Mouse (Mus musculus): ENCODE measurements around the gene Rab43.
"Not testable (repeated sequence)": the region's sequence is repeated elsewhere in the genome, so short reads cannot be mapped to it uniquely, and the experiment has no call there.

The Rab43 gene

DNA sequence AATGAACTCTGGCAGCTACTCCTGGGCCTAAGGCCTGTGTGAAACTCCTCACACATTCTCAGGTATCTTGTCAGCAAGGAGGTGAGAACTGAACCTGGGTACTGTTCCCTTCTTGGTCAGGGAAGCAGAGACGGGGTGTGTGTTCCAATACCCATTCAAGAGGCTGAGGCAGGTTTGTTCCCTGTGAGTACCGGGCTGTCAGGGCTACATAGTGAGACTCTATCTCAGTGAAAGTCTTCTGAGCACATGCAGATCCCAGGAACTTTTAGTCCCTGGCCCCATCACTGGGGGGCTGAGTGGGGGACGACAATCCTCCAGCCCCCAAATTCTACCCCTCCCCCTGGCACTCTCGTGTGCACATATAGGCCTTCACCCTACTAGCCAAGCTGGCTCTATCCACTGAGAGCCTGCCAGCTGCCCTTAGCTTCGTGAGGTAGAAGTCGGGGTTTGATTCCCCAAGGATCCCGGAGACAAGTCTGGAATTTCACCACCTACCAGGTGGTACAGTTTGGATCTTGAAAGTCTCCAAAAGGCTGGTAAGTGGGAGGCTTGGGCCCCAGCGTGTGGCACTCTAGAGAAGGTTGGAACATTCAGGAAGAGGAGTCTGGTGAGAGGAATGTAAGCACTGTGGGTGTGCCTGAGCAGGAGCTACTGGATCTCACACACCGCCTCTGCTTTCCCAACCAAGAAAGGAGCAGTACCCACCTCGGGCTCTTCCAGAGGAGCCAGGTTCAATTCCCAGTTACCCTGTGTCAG is 31.2 kb downstream of the Rab43 start:
- no peak for DNase-seq

GRCm38 (mm10) chr6:87779174-87780165 is 32.5 kb downstream of the Rab43 start:
- no peak for DNase-seq

DNA sequence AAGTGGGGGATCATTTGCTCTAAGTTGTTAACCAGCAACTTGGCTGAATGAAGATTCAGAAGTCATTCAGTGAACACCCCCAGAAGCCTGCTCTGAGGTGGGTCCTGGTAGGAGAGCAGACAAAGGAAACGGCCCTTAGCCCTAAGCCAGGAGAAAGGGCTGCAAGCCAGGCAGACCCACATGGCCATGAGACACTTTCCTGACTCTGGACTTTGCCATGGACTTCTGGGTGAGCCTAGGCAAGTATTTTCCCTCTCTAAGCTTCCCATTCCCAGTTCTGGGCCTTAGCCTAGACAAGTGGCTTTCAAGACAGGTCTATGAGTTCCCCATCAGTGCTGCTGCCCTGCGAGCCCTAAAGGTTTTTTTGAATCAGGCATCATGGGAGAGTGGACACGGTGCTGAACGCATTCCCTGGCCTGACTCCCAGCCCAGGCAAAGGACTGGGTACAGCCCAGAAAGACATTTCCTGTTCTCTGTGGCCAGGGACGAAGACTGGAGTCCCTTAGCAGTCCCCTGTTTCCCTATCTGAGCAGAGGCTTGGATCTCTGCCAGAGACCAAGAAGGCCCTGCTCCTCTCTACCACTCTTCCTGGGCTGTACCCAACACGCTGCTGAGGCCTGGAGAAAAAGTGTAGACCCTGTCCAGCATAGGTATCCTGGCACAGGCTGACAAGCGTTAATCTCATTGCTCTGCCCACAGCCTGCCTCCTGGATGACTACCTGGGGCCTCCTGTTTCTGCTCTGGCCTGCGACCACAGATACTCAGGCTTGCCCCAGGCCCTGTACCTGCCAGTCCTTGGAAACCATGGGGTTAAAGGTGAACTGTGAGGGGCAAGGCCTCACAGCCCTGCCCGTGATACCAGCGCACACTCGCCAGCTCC is 33.4 kb downstream of the Rab43 start:
- no peak for DNase-seq

DNA sequence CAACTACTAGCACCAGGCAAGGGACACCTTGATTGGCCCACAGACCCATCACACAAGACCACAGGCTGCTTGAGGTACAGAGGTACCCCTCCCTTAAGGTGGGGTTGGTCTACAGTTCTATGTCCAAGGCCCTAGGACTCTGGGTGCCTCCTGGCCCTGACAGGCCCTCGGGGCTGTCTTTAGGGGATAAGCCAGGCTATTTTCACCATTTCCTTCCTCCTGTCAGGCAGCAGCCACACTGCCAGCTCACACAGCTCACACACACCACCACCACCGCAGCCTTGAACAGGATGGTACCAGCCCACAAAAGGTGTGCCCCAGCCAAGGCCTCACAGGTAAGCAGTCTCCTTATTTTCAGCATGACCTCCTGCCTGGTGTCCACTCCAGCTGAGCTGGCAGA is 34.1 kb downstream of the Rab43 start, which contains the start of gene Gp9:
Gene Gp9, plus strand, starts transcription at position 231 of the 400 bp plus-strand sequence.
- no peak for DNase-seq

- no peak for DNase-seq
Observed at GRCm38 (mm10) chr6:87776663-87777062, 35.3 kb downstream of the Rab43 start.

DNA sequence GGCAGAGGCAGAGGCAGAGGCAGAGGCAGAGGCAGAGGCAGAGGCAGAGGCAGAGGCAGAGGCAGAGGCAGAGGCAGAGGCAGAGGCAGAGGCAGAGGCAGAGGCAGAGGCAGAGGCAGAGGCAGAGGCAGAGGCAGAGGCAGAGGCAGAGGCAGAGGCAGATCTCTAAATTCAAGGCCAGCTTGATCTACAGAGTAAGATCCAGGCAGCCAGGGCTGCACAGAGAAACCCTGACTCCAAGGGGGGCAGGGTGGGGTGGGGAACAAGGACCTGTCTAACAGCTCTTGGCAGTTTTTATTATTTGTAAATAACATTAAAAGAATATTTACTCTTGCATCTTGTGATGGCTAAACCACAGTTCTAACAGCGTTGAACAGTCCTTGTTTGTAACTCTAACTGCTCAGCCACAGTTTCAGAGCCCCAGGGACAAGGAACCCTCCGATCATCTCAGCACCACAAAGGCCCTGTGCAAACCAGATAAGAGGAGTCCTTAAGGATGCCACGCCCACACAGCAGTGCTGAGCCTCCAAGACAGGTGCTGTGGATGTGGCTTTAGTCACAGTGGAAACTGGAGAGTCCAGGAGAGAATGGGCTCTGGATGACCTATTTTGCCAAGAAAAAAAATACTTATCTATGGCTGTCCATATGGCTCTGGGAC is 36.2 kb downstream of the Rab43 start:
- DNase-seq: no peak

DNA sequence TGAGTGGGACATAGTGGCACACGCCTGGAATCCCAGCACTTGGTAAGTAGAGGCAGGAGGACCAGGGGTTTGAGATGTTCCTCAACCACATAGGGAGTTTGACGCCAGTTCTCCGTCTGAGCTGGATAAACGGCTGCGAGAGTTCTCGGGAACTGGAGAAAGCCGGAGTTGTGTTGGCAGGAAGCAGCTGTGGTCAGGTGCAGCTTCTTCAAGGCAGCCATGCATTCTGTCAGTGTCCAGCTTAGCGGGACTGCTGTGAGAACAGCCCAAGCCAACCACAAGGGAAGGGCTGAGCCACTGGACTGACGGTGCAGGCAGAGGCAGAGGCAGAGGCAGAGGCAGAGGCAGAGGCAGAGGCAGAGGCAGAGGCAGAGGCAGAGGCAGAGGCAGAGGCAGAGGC is 37.1 kb downstream of the Rab43 start:
- no peak for DNase-seq

GRCm38 (mm10) chr6:87774466-87774865 is 37.5 kb downstream of the Rab43 start:
- no peak for DNase-seq

- peak; percentile 27 for DNase-seq
Observed at GRCm38 (mm10) chr6:87770626-87771025, 41.3 kb downstream of the Rab43 start.

DNA sequence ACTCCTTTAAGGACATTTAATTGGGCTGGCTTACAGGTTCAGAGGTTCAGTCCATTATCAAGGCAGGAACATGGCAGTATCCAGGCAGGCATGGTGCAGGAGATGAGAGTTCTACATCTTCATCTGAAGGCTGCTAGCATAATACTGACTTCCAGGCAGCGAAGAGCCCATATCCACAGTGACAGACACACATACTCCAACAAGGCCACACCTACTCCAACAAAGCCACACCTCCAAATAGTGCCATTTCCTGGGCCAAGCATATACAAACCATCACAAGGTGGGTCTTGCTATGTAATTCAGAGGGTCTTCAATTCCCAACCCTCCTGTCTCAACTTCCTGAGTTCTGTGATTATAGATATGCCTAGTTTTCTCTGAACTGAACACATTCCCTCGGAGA is 47.7 kb downstream of the Rab43 start:
- not testable (repeated sequence) for DNase-seq

DNA sequence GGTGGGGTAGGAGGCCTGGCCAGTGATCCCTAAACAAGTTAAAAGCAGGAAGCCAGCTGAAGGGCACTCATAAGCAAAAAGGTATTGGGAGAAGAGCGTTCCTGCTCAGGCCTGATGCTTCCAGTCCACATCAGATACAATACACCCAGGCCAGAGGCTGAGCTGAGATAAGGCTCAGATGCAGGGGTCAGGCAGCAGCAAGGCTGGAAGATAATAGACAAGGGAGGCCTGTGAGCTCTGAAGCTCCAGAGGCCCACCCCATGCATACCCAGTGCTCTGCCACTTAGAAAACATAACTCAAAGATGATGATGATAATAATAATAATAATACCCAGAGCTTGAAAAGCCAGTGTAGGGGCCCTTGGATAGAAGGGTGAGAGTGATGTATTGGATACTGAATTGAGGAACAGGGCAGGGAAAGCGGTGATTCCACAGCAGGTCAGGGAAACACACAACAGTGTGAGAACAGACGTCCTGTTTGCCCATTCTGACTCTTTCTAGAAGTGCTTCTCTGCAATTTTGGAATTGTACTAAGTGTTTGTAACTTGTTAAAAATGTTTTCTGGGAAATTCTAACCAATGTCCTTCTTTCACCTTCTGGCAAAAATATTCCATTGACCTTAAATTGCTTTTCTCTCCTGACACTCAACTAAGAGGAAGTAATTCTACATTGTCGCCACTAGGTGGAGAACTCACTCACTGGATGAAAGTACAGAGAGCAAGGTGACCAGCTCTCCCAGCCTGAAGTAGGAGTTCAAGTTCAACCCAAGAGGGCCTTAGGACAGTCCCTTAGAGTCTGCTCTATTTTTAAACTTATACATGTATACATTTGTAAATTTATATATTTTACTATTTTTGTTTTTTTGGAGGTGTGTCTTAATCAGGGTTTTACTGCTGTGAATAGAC is 48.3 kb downstream of the Rab43 start:
- peak; percentile 39 for DNase-seq

DNA sequence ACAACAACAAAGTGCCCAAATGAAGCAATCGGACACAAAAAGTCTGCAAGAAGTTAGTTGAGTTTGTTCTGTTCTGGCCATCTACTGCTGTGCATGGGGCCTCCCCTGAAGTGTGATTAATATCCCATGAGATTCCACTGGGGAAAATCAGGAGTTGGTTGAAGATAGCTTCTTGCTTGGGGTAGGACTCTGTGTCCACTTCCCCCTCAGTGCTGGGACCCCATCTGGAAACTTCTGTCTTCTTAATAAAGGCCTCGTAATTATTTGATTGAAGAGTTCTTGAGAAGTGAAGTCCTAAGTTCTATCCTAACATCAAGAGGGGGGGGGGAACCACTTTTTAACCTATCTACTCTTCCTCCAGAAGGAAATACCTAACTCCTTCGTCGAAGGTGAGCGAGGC is 49.8 kb downstream of the Rab43 start:
- DNase-seq: no peak

- DNase-seq: no peak
Observed at GRCm38 (mm10) chr6:87759850-87760249, 52.1 kb downstream of the Rab43 start.

DNA sequence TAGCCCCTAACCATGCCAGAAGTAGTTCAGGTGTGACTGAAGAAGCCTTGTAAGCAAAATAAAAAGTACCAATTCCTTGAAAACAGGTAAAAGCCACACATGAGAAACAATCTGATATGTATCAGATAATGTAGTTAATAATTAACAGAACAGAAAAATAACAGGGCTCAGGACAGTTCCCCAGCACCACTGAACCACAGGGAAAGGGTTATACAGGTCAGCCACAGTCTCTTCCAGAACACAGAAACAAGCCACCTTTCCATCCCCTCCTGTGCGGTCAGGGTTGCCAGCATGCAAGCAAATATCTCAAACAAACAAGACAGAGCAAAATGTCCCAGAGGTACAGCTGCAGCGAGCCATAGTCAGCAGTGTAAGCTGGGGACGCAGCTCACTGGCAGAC is 52.6 kb downstream of the Rab43 start:
- DNase-seq: no peak

DNA sequence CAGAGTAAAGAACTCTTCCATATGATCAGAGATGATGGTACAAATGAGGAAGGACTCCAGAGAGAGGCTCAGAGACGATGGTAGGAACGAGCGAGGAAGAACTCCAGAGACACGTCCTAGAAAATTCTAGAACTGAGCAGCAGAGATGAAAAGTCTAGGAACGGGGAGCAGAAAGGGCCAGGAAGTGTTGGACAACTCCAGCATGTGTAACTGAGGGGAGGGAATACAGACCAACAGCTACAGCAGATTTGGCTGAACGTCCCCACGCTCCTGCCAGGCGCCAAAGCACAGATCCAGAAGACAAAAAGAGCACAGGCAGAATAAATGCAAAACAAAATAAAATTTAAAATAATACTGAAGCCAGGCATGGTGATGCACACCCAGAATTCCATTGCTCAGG is 55.1 kb downstream of the Rab43 start:
- DNase-seq: no peak

DNA sequence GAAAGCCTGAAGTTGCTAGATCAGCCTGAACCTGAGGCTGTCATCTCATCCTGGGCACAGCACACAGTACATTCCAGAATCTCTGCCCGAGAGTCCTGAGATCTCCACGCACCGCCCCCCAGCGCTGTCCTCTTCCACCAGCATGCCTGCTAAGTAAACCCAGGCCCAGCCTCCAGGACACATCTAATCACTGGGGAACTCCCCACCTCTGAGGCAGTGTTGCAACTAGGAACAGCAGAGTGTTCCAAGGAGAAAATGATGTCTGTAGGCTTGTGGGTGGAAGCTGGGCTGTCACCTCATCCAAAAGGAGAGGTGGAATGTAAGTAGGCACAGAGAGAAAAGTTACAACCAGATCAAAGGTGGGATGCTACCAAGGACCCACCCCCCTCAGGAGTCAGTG is 56.8 kb downstream of the Rab43 start:
- DNase-seq: no peak

DNA sequence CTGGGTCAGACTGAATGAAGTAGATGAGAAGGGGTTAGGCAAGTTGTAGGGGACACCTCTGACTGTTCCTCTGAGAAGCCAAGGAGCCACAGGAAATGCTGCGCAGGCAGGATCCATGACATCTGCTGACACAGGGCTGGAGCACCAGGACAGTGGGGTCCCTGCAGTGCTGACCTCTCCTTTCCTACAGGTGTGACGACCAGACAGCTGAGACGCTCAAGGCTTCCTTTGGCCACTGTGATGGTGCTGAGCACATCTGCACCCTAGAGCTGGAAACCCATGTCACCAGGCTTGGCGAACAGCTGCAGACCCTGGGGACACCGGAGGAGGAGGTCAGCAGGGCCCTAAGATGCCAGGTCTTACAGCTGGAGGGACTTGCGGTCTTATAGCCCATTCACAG is 60.4 kb downstream of the Rab43 start:
- no peak for DNase-seq

GRCm38 (mm10) chr6:87750184-87750910 is 61.6 kb downstream of the Rab43 start:
- no peak for DNase-seq

DNA sequence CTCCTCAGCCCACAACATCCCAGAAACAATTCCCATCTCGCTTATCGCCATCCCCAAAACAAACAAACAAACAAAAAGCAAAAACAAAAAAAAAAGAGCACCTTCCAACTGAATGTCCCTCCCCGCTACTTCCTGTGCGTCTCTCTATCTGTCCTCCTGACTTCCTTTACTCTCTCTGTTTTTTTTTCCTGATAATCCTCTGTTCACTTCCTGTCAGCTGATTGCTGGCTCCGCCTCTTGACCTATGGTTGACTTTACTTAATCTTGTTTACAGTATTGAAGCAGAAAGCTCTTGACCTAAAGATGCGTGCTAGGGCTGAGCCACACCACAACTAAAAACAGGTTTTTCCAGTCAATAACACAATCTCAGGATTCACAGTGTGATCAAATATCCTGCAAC is 63.4 kb downstream of the Rab43 start:
- DNase-seq: no peak

DNA sequence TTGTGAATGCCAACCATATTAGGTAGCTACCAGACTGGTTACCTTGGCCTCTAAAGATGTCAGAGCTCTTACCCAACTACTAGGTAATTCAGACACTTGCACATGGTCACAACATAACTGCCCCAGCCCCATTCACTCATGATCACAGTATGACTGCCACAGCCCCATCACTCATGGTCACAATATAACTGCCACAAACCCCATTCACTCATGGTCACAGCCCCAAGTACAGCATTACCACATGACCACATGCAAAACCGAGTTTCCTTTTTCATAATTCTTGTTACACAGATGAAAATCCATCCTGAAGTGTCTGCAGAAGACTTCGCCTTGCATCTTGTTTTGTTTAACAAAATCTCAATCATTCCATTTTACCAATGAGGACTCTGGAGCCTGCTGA is 63.9 kb downstream of the Rab43 start:
- DNase-seq: no peak

- no peak for DNase-seq
Observed at GRCm38 (mm10) chr6:87746849-87747248, 65.1 kb downstream of the Rab43 start.

Data from embryo, embryonic 11 days (tissue).